Mouse (Mus musculus) intestine, embryonic 14.5 days (tissue): ENCODE results near the gene Ccdc34. TPM values are rescaled to one million over a fixed set of nuclear protein-coding genes. Genes with fewer than 3 reads are reported as not detected.

ENCODE experiments used
- ATAC-seq: fragments of 200-750 bp; cut with Nextera tagmentation; replicated peaks from 2 replicates; pipeline ENCODE4 v1.8.0; 2017; ENCODE audit warnings: low read depth, moderate number of reproducible peaks, moderate TSS enrichment, moderate library complexity; ENCODE audit not compliant: low FRiP score, low TSS enrichment
- DNase-seq: peaks from one replicate; pipeline ENCODE4 v3.0.0-alpha.2; 2018; ENCODE audit warnings: low spot score
- H3K27ac ChIP-seq: fragments of 300-500 bp; sonication (generic); 2 replicates; pipeline ENCODE4 v1.5.1; 2014; ENCODE audit warnings: low read depth, mild to moderate bottlenecking, control low read depth
- H3K27me3 ChIP-seq: fragments of 300-500 bp; sonication (generic); replicated peaks from 2 replicates; pipeline ENCODE4 v1.6.1; 2014; ENCODE audit warnings: low read length, control low read depth; ENCODE audit not compliant: control insufficient read depth, insufficient read depth
- H3K36me3 ChIP-seq: fragments of 300-500 bp; sonication (generic); 2 replicates; pipeline ENCODE4 v1.6.1; 2014; ENCODE audit warnings: low read length, control low read depth; ENCODE audit not compliant: control insufficient read depth, insufficient read depth
- H3K4me1 ChIP-seq: fragments of 300-500 bp; sonication (generic); replicated peaks from 2 replicates; pipeline ENCODE4 v1.6.1; 2014; ENCODE audit warnings: low read length, control low read depth, mixed read lengths; ENCODE audit not compliant: control insufficient read depth, insufficient read depth
- H3K4me2 ChIP-seq: fragments of 300-500 bp; sonication (generic); 2 replicates; pipeline ENCODE4 v1.6.1; 2014; ENCODE audit warnings: low read length
- H3K4me3 ChIP-seq: fragments of 300-500 bp; sonication (generic); 2 replicates; pipeline ENCODE4 v1.5.1; 2014; ENCODE audit warnings: low read depth, low read length, control low read depth, mixed read lengths
- H3K9ac ChIP-seq: fragments of 300-500 bp; sonication (generic); 2 replicates; pipeline ENCODE4 v1.6.1; 2014; ENCODE audit warnings: mild to moderate bottlenecking, low read length
- H3K9me3 ChIP-seq: fragments of 300-500 bp; sonication (generic); 2 replicates; pipeline ENCODE4 v1.6.1; 2016; ENCODE audit warnings: low read length, control low read depth; ENCODE audit not compliant: control insufficient read depth
- WGBS: fragments of 180-500 bp; shearing (Covaris S2); extraction: QIAGEN DNeasy Blood & Tissue Kit; methylation state at CpG from one replicate; pipeline ENCODE4 v1.1.7; 2014; 5-methylcytosine and 5-hydroxymethylcytosine counted together
- polyA plus RNA-seq: library from polyadenylated mRNA; unstranded; fragments of >200 nt; fragmentation: Nextera tagmentation; extraction: Ambion mirVana; gene quantifications from 2 replicates; pipeline ENCODE4 v1.2.1, GENCODE M21; 2014

Gene Ccdc34
- polyA plus RNA-seq, 1 experiment from 2014 or later, result 54.7 TPM

- no peaks in the 10 kb centered on the region for H3K9me3 ChIP-seq
- H3K27ac ChIP-seq, result no peak overlapping the region
- no peaks in the 10 kb centered on the region for H3K27me3 ChIP-seq
- no peaks in the 10 kb centered on the region for H3K4me1 ChIP-seq
- ATAC-seq, result no peak
- H3K36me3 ChIP-seq, result no peaks in the 10 kb centered on the region
- no peak overlapping the region for H3K9ac ChIP-seq
- WGBS, result 88% methylated on average over 6 of the region's 6 CpGs
- H3K4me3 ChIP-seq, result no peak overlapping the region
- no peak overlapping the region for H3K4me2 ChIP-seq
- no peak for DNase-seq
Observed at GRCm38 (mm10) chr2:109977322-109977721, 40.3 kb upstream of the Ccdc34 start.

GRCm38 (mm10) chr2:109979209-109979608, 38.4 kb upstream of the Ccdc34 start:
- no peaks in the 10 kb centered on the region for H3K27me3 ChIP-seq
- H3K9me3 ChIP-seq, result no peaks in the 10 kb centered on the region
- no peak overlapping the region for H3K9ac ChIP-seq
- no peak for DNase-seq
- H3K4me2 ChIP-seq, result no peak overlapping the region
- no peak overlapping the region for H3K27ac ChIP-seq
- no peaks in the 10 kb centered on the region for H3K36me3 ChIP-seq
- H3K4me3 ChIP-seq, result no peak overlapping the region
- ATAC-seq, result no peak
- H3K4me1 ChIP-seq, result 0 out of 2 replicates have a peak, but pooled peaks cover 5% of the 10 kb centered on the region

- no peaks in the 10 kb centered on the region for H3K27me3 ChIP-seq
- no peak overlapping the region for H3K27ac ChIP-seq
- H3K4me1 ChIP-seq, result peaks cover 40% of the 10 kb centered on the region
- H3K4me2 ChIP-seq, result no peak overlapping the region
- H3K36me3 ChIP-seq, result peaks cover 4% of the 10 kb centered on the region; the same call in 1 of the 2 replicates
- H3K9ac ChIP-seq, result no peak overlapping the region
- ATAC-seq (no peak), DNase-seq (no peak)
- no peaks in the 10 kb centered on the region for H3K9me3 ChIP-seq
- WGBS, result 85% methylated on average over 6 of the region's 6 CpGs
- no peak overlapping the region for H3K4me3 ChIP-seq
Observed at GRCm38 (mm10) chr2:109983435-109983834, 34.2 kb upstream of the Ccdc34 start.

GRCm38 (mm10) chr2:109984930-109985329, 32.7 kb upstream of the Ccdc34 start:
- H3K4me3 ChIP-seq, result no peak overlapping the region
- peaks cover 4% of the 10 kb centered on the region; the same call in 1 of the 2 replicates for H3K36me3 ChIP-seq
- no peaks in the 10 kb centered on the region for H3K9me3 ChIP-seq
- DNase-seq, result no peak
- ATAC-seq, result no peak
- H3K27ac ChIP-seq, result 0 out of 2 replicates have a peak overlapping the region, but pooled peaks have one; percentile 6
- H3K4me2 ChIP-seq, result no peak overlapping the region
- 71% methylated on average over 1 of the region's 1 CpGs for WGBS
- H3K9ac ChIP-seq, result no peak overlapping the region
- no peaks in the 10 kb centered on the region for H3K27me3 ChIP-seq
- H3K4me1 ChIP-seq, result peaks cover 55% of the 10 kb centered on the region

- whole genome bisulfite sequencing, result 54% methylated on average over 9 of the region's 9 CpGs
- H3K4me1 ChIP-seq, result peaks cover 61% of the 10 kb centered on the region
- DNase-seq (no peak), ATAC-seq (no peak)
- H3K9me3 ChIP-seq, result no peaks in the 10 kb centered on the region
- no peak overlapping the region for H3K9ac ChIP-seq
- no peak overlapping the region for H3K4me2 ChIP-seq
- no peak overlapping the region for H3K4me3 ChIP-seq
- peaks cover 4% of the 10 kb centered on the region; the same call in 1 of the 2 replicates for H3K36me3 ChIP-seq
- no peaks in the 10 kb centered on the region for H3K27me3 ChIP-seq
- H3K27ac ChIP-seq, result no peak overlapping the region
Observed at GRCm38 (mm10) chr2:109985560-109985959, 32.1 kb upstream of the Ccdc34 start.

- no peak overlapping the region for H3K4me2 ChIP-seq
- H3K9me3 ChIP-seq, result no peaks in the 10 kb centered on the region
- DNase-seq (no peak), ATAC-seq (no peak)
- 40% methylated on average over 11 of the region's 11 CpGs for WGBS
- no peak overlapping the region for H3K4me3 ChIP-seq
- peak overlapping the region; percentile 30; the same call in 1 of the 2 replicates for H3K27ac ChIP-seq
- no peak overlapping the region for H3K9ac ChIP-seq
- H3K4me1 ChIP-seq, result peaks cover 65% of the 10 kb centered on the region
- H3K36me3 ChIP-seq, result peaks cover 4% of the 10 kb centered on the region; the same call in 1 of the 2 replicates
- H3K27me3 ChIP-seq, result no peaks in the 10 kb centered on the region
Observed at GRCm38 (mm10) chr2:109986036-109986785, 31.4 kb upstream of the Ccdc34 start.

GRCm38 (mm10) chr2:109987946-109988345, 29.7 kb upstream of the Ccdc34 start:
- peaks cover 67% of the 10 kb centered on the region for H3K4me1 ChIP-seq
- H3K27ac ChIP-seq, result peak overlapping the region; percentile 60
- H3K4me2 ChIP-seq, result no peak overlapping the region
- ATAC-seq (no peak), DNase-seq (no peak)
- H3K36me3 ChIP-seq, result peaks cover 4% of the 10 kb centered on the region; the same call in 1 of the 2 replicates
- H3K4me3 ChIP-seq, result no peak overlapping the region
- no peak overlapping the region for H3K9ac ChIP-seq
- 56% methylated on average over 5 of the region's 5 CpGs for WGBS
- H3K9me3 ChIP-seq, result no peaks in the 10 kb centered on the region
- no peaks in the 10 kb centered on the region for H3K27me3 ChIP-seq

- H3K4me2 ChIP-seq, result peak overlapping the region; percentile 4
- peak overlapping the region; percentile 60 for H3K27ac ChIP-seq
- H3K4me3 ChIP-seq, result no peak overlapping the region
- no peaks in the 10 kb centered on the region for H3K27me3 ChIP-seq
- H3K36me3 ChIP-seq, result peaks cover 4% of the 10 kb centered on the region; the same call in 1 of the 2 replicates
- WGBS, result 4% methylated on average over 3 of the region's 3 CpGs
- H3K9ac ChIP-seq, result no peak overlapping the region
- H3K9me3 ChIP-seq, result no peaks in the 10 kb centered on the region
- ATAC-seq (no peak), DNase-seq (no peak)
- peaks cover 65% of the 10 kb centered on the region for H3K4me1 ChIP-seq
Observed at GRCm38 (mm10) chr2:109989196-109989595, 28.4 kb upstream of the Ccdc34 start.
